Mouse (Mus musculus) E14TG2a.4 (cell line): ENCODE measurements at regions not wholly inside any gene's neighbourhood (a gene's known extent, or its start where the extent isn't known, plus 50 kb on each side); places are given as distances from the start of the nearest gene placed in this dataset.

Source experiments
- CTCF ChIP-seq: conservative IDR thresholded peaks from 2 replicates; pipeline ENCODE4 v1.5.1; 2014; ENCODE audit warnings: low read length
- NANOG ChIP-seq: IDR thresholded peaks from 2 replicates; pipeline ENCODE4 v1.6.1; 2014; ENCODE audit warnings: borderline replicate concordance, low read length, mixed read lengths
- POU5F1 ChIP-seq: IDR thresholded peaks from 2 replicates; pipeline ENCODE4 v1.6.1; 2014; ENCODE audit warnings: low read length, borderline replicate concordance

- TF ChIP-seq CTCF (no peak), NANOG (peak; percentile 8; the same call in 1 of the 2 replicates), POU5F1 (no peak)
Measured at GRCm38 (mm10) chr2:11375726-11376454, 178.0 kb downstream of the Pfkfb3 start.
